Mouse (Mus musculus) adrenal gland, adult 8-10 months (tissue): ENCODE results near the gene Heg1. TPM values are rescaled to one million over a fixed set of nuclear protein-coding genes. Genes with fewer than 3 reads are reported as not detected.

Source experiments
- DNase-seq: peaks from one replicate; pipeline ENCODE4 v3.0.0; 2022
- total RNA-seq, 4 experiments: library from RNA; stranded (reverse); gene quantifications; 2 replicates each; pipeline ENCODE4 v1.2.4; 2022

Gene Heg1
- total RNA-seq: 10 to 100 TPM; 52.8 to 69.3 (median 61.5) TPM

GRCm38 (mm10) chr16:33684162-33684702 lies at the start of gene Heg1:
Heg1 (plus strand) TSS chr16:33684370.
- peak; percentile 74 for DNase-seq

DNA sequence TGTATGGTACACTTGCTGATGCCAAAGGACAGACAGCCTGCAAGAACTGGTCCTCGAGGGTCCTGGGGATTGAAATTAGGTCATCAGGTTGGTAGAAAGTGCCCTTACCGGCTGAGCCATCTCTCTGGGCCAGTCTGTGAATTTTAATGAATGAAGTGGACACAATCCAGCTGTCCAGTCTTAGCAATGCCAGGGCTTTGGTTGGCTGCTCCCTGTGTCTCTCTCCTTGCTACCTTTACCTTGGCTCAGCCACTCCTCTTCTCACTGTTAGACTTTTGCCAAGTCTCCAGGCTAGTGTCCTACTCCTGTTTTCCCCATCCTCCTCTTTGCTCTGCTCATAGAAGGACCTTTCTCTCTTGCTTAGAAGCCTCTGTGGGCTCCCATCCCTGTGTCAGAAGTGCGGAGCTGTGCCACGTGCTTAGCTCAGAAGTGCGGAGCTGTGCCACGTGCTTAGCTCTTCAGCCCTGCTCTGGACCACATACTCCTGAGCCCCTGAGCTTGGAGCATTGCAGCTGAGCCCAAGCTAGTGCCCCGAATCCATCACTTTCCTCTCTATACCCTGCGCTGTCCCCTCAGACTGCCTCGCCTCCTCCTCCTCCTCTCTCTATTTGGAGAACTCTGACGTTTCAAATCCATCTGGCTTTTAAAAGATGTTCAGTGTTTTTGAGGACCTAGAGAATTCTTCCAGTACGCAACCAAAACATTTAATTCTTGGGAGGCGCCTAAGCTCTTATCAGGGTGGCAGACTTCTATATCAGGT lies 48.2 kb upstream of the Heg1 start:
- DNase-seq: no peak

GRCm38 (mm10) chr16:33641779-33642178 lies 42.4 kb upstream of the Heg1 start:
- DNase-seq: no peak

DNA sequence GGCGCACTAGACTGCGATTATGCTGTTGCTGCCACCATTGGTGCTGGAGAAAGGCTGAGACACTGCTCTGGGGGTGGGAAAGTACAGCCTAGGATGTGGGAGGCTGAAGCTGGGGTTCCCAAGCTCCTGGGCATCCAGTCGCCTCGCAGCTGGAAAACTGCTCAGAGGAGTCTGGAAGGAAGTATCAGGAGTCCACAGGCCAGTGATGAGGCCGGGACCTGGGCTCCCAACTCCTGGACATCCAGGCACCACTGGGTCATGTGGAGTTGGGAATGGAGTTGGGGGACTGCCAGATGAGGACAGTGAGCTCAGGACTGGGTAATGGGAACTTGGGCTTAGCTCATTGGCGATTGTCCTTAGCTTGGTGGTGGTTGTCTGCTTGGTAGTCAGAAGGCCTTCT lies 31.1 kb upstream of the Heg1 start:
- DNase-seq: no peak

DNA sequence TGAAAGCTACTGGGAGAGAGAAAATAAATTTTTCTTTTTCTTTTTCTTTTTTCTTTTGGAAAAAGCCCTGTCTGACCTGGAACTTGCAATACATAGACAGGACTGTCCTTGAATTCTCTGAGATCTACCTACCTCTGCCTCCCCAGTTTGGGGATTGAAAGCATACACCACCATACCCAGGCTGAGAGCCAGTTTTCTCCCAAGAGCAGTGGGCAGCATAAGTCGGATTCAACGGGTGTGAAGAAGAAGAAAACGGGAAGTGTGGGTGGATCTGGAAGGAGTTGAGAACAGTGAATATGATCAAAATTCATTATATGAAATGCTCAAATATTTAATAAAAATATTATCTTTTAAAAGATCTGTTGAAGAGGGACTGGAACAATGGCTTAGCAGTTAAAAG lies 28.7 kb upstream of the Heg1 start:
- DNase-seq: no peak

DNA sequence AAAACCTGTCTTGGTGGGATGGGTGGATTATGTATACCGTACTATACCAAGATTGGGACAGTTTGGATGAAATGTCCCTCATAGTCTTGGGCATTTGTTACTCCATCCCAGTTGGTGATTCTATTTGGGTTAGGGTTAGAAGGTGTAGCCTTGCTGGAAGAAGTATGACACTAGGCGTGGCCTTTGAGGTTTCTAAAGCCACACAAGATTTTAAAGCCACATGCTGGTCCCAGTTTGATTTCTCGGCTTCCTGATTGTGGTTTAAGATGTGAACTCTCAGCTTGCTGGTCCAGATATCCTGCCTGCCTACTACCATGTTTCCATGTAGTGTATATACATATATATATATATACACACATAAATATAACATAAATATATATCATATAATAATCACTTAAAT lies 27.0 kb upstream of the Heg1 start:
- no peak for DNase-seq

DNA sequence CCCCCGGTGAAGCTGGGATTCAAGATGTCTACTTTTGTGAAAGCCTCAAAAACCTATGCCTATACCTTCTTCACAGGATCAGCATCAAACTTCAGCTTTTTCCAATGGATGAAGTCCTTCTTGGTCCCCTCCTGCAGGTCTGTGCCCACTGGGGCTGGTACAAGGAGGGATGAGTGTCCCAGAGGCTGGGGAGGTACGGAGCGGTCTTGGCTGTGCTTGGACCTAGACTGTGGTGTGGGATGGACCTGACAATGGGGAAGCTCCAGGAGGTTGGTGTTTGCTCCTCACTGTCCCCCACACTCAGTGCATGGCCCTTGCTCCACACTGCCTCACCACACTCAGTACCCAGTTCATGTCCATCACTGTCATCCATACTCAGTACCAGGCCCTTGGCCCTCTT lies 26.0 kb upstream of the Heg1 start:
- DNase-seq: no peak

GRCm38 (mm10) chr16:33659521-33659920 lies 24.6 kb upstream of the Heg1 start:
- no peak for DNase-seq

DNA sequence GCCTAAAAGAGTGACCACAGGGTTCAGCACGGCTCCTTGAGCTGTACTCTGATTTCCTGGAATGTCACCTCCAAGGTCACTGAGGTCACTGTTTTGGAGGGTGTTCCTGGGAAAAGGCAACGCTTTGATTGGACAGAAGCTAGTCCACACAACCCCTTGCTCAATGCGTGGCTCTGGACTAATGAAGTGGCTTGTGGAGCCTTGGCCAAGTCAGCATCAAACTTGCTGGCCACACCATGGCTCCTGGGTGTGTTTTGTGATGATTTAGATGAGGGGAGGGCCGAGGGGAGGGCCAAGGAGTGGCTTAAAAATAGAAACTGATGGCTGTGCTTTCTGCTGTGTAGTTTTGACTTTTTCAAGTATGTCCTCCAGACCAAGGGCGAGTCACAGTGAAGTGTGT lies 24.0 kb upstream of the Heg1 start:
- peak; percentile 78 for DNase-seq

GRCm38 (mm10) chr16:33662841-33663240 lies 21.3 kb upstream of the Heg1 start:
- no peak for DNase-seq

DNA sequence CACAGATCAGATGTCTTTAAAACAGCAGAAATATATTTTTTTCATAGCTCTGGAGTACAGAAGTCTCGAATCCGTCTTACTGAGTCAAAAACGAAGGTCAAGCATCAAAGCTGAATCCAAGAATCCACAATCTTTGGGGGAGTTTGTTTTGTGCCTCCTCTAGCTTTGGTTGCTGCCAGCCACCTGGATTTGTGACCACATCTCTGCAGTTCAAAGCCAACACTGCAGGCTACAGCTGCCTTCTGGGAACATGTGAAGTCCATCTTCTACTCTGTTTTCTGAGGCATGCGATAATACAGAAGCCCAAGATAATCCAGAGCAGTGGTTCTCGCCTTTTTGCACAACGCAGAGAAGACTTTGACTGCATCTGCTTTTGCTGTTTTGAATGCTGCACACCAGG lies 17.9 kb upstream of the Heg1 start:
- DNase-seq: no peak

DNA sequence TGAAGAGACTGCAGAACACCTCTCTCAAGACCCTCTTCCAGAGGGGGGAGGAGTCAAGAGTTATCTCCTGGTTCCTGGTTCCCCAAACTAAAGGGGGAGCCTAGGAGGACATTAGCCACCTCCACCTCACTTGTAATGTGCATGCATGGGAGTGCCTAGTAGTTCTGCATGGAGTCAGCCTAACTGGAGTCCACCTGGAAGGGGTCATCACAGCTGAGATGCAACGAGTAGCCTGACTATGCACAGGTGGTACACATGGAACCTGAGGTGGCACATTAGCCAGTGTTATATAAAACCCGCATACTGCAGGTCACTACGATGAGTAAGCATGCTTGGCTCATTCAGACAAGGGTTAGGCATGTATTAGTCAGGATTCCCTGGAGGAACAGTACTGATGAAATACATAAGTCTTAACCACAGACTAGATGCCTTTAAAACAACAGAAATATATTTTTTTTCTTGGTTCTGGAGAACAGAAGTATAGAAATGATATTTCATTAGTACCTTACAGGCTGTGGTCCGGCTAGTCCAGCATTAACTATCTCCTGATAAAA lies 17.1 kb upstream of the Heg1 start:
- no peak for DNase-seq

GRCm38 (mm10) chr16:33668448-33668847 lies 15.7 kb upstream of the Heg1 start:
- no peak for DNase-seq

DNA sequence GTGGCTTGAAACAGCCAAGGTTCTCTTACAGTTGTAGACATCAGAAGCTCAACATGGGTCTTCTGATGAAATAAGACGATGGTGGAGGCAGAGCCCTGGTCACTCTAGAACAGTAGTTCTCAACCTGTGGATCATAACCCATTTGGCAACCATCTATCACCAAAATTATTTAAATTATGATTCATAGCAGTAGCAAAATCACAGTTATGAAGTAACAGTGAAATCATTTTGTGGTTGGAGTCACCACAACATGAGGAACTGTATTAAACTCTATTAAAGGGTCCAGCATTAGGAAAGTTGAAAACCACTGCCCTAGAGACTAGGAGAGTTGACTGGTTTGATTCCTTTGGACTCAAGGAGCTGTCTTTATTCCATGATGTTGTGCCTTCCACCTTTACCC lies 15.1 kb upstream of the Heg1 start:
- no peak for DNase-seq

- no peak for DNase-seq
These were observed 13.8 kb upstream of the Heg1 start for GRCm38 (mm10) chr16:33670340-33670739.

GRCm38 (mm10) chr16:33670933-33671332 lies 13.2 kb upstream of the Heg1 start:
- no peak for DNase-seq

GRCm38 (mm10) chr16:33672188-33672587 lies 12.0 kb upstream of the Heg1 start:
- DNase-seq: no peak

DNA sequence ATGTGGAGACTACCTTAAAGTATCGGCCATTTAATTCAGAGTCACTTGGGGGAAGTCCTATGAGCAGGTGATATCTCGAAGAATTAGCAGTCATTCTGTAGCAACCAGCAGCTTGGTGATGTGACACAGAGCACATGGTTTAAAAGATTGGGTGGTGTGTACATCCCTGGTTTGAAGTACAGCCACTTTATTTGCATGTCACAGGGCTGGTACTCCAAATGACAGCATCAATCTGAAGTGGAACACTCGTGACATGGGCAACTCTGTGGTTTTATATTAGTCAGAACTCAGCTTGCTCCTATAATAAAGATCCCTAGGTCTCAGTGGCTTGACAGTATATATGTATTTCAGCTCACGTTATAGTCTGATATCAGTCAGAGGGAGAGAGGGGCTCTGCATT lies 11.5 kb upstream of the Heg1 start:
- DNase-seq: no peak

- DNase-seq: peak; percentile 77
These were observed 10.6 kb upstream of the Heg1 start for GRCm38 (mm10) chr16:33673530-33674109.

- DNase-seq: no peak
These were observed 8.9 kb upstream of the Heg1 start for GRCm38 (mm10) chr16:33675151-33675847.

DNA sequence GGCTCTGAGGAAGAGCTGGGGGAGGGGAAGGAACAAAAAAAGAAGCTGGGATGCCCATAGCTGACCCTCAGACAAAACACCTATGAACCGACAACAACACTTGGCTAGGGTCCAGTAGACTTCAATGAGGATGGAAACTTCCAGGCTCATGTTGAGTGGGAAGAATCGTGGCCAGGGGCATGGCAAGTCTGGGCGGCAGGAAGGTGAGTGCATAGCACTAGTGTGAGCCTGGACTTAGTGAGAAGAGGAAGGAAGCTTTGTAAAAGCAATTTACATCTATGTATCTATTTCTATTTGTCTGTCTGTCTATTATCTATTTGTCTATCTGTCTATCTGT lies 8.4 kb upstream of the Heg1 start:
- DNase-seq: no peak

GRCm38 (mm10) chr16:33676347-33677312 lies 7.5 kb upstream of the Heg1 start:
- DNase-seq: no peak
